Mouse (Mus musculus) left cerebral cortex, adult 2 months (tissue): ENCODE results near the gene Adnp. TPM values are rescaled to one million over a fixed set of nuclear protein-coding genes. Genes with fewer than 3 reads are reported as not detected.
A peak's percentile ranks its signal among the peaks of the same experiment; 100 is the strongest.

Experiments
- DNase-seq, 2 experiments: peaks; one replicate each; pipeline ENCODE4 v3.0.0; 2021 to 2022; ENCODE audit warnings: low spot score in 2 of 2, mixed read lengths in 1 of 2; ENCODE audit errors: extremely low spot score in 1 of 2
- H3K27ac ChIP-seq: fragments of 200-600 bp; 2 replicates; pipeline ENCODE4 v1.8.1; 2022
- H3K4me3 ChIP-seq: fragments of 200-600 bp; 2 replicates; pipeline ENCODE4 v1.8.1; 2022
- CTCF ChIP-seq: fragments of 200-600 bp; IDR thresholded peaks from 2 replicates; pipeline ENCODE4 v1.8.1; 2022; ENCODE audit warnings: antibody characterized with exemption, mild to moderate bottlenecking, moderate library complexity
- intact Hi-C: fragments of 180-260 bp; cut with DNase I; formaldehyde crosslinking; loops from one replicate; pipeline ENCODE4 v1.15.1; 2025
- microRNA-seq, 2 experiments: library from miRNA; unstranded; fragments of <30 nt; microRNA quantifications; one replicate each; pipeline ENCODE4 v1.2.0; 2021
- total RNA-seq, 2 experiments: library from RNA; stranded (reverse); gene quantifications; 2 replicates each; pipeline ENCODE4 v1.2.3; 2021

Adnp gene
- total RNA-seq, 2 experiments from 2014 or later, result 84.0 to 91.6 TPM

DNA sequence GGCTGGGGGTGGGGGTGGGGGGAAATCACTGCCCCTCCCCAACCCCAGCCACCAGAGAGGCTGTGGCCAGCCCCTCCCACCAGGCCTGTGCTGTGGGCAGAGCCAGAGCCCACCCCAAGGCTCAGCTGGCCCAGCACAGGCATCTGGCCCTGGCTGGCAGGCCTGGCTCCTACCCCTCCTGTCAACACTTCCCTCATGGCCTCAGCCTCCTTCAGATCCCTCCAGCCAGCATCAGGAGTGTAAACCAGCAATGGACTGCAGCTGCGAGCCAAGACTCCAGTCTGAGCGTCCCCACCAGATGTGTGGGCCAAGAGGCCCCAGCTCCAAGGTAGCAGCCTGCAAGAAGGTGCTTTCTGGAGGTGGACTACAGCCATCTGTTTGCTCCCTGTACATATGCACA lies 61.5 kb downstream of the Adnp start:
- intact Hi-C loops, result no loop called here
- H3K4me3 ChIP-seq, result no peak overlapping the region
- no peak for DNase-seq

DNA sequence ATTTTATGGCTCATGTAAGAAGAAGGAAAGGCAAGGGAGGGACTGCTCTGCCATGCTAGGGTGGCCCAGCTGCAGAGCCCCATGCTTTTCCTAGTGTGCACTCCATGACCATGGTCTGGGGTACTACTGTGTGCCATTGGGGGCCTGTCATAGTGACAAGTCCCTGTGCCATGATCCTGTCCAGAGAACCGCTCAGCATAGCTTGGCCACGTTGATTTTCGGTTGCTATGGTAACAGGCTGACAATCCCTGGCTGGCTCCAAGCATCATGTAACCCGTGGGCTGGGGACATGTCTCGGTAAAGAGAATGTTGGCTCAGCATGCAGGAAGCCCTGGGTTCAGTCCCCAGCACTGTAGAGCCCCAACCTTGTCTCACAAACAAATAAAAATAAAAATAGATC lies 63.1 kb downstream of the Adnp start:
- no peak for TF ChIP-seq CTCF
- H3K4me3 ChIP-seq, result no peak overlapping the region
- no peak for DNase-seq
- H3K27ac ChIP-seq, result no peak overlapping the region
- intact Hi-C loops, result no loop called here

More for the DNA sequence above, 61.5 kb downstream of the Adnp start:
- H3K27ac ChIP-seq, result no peak overlapping the region
- no peak for TF ChIP-seq CTCF

DNA sequence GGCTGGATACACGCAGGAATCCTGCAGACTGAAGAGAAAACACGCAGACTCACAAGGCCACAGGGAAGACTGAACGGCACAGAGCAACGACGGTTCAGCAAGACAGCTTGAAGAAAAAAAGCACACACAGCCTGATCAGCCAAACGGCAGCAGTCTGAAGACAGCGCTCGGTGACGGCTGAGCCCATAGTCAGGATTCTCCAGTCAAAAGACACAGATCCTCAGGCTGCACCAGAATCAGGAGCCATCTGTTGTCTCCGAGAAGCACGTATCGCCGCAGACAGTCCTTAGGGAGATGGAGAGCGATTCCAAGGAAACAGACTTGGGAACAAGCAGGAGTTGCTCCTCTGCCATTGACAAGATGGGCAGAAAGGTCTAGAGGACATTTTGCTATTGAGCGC lies 69.8 kb downstream of the Adnp start:
- Histone ChIP-seq H3K27ac (0 out of 2 replicates have a peak overlapping the region, but pooled peaks have one; percentile 8), H3K4me3 (no peak overlapping the region)
- no peak for DNase-seq
- TF ChIP-seq CTCF, result no peak
- intact Hi-C loops, result no loop called here

Small RNA genes within 50 kb of the gene (microRNA-seq; reads per million reads assigned to microRNA genes)
- 0 reads per million in 2 experiments for gene Gm24561

Other genes starting within 250 kb of the Adnp start
- gene Ripor3, start 196.5 kb downstream of the Adnp start, total RNA-seq, result under 1 TPM; 0.21 to 0.61 TPM
- gene Pard6b, start 126.1 kb downstream of the Adnp start, total RNA-seq, result 1 to 10 TPM; 5.5 to 6.8 TPM
- 10 to 100 TPM; 26.9 to 32.3 TPM for gene Gm20716, start 23.3 kb upstream of the Adnp start, total RNA-seq
- gene Dpm1, start 23.5 kb upstream of the Adnp start, total RNA-seq, result 10 to 100 TPM; 68.5 to 75.8 TPM
- 10 to 100 TPM; 19.6 to 20.1 TPM for gene Mocs3, start 23.5 kb upstream of the Adnp start, total RNA-seq
- gene Kcng1, start 74.6 kb upstream of the Adnp start, total RNA-seq, result 10 to 100 TPM; 30.5 to 39.6 TPM